Mouse (Mus musculus) layer of hippocampus, postnatal 25 days (tissue): ENCODE data around the gene Krtap26-1. TPM values are rescaled to one million over a fixed set of nuclear protein-coding genes. Genes with fewer than 3 reads are reported as not detected.

Experiments used
- total RNA-seq, 2 experiments: library from RNA; stranded (reverse); gene quantifications; 2 replicates each; pipeline ENCODE4 v1.2.3; 2021

Gene Krtap26-1
- total RNA-seq, 2 experiments from 2014 or later, result not detected

Other genes with a start within 250 kb of the Krtap26-1 start
- not detected for gene Cldn17, start 140.8 kb downstream of the Krtap26-1 start, total RNA-seq
- gene Cldn8, start 84.6 kb downstream of the Krtap26-1 start, total RNA-seq, result not detected
- gene Krtap24-1, start 35.5 kb downstream of the Krtap26-1 start, total RNA-seq, result not detected
- not detected for gene 2310079G19Rik, start 20.1 kb downstream of the Krtap26-1 start, total RNA-seq
- not detected for gene Krtap27-1, start 23.9 kb upstream of the Krtap26-1 start, total RNA-seq
- gene 2310061N02Rik, start 60.2 kb upstream of the Krtap26-1 start, total RNA-seq, result not detected
- not detected for gene Krtap13-1, start 81.1 kb upstream of the Krtap26-1 start, total RNA-seq
- gene Krtap13, start 103.8 kb upstream of the Krtap26-1 start, total RNA-seq, result not detected
- not detected for gene 2310034C09Rik, start 111.1 kb upstream of the Krtap26-1 start, total RNA-seq
- gene 2310057N15Rik, start 126.4 kb upstream of the Krtap26-1 start, total RNA-seq, result not detected
- gene Gm5965, start 130.1 kb upstream of the Krtap26-1 start, total RNA-seq, result not detected
- not detected for gene Gm20741, start 164.4 kb upstream of the Krtap26-1 start, total RNA-seq
- gene Krtap15, start 172.4 kb upstream of the Krtap26-1 start, total RNA-seq, result not detected
- gene Krtap14, start 178.3 kb upstream of the Krtap26-1 start, total RNA-seq, result not detected
- gene Krtap19-1, start 221.6 kb upstream of the Krtap26-1 start, total RNA-seq, result not detected
- not detected for gene Krtap19-2, start 226.5 kb upstream of the Krtap26-1 start, total RNA-seq
- gene Krtap19-3, start 230.2 kb upstream of the Krtap26-1 start, total RNA-seq, result not detected
- not detected for gene Krtap19-4, start 237.3 kb upstream of the Krtap26-1 start, total RNA-seq
- gene Krtap19-5, start 248.7 kb upstream of the Krtap26-1 start, total RNA-seq, result not detected